Mouse (Mus musculus): ENCODE results near the gene Klc1.

DNA sequence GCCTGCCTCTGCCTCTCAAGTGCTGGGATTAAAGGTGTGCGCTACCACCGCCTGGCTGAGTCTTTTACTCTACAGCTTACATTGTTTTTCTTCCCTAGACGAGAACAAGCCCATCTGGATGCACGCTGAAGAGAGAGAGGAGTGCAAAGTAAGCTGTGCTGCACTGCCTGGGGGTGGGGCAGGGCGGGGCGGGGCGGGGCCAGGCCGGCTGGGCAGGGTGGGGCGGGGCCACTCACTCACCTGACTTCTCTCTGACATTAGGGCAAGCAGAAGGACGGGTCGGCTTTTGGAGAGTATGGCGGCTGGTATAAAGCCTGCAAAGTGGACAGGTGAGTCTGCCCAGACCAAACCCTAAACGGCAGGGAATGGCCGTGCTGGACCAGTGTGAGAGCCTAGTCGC lies 26.5 kb downstream of the Klc1 start:
- TF ChIP-seq ZNF384 (IDR thresholded peaks at IDR 0.05; ENCODE audit: low read depth, low read length) (no peak), CHD2 (IDR thresholded peaks at IDR 0.05; ENCODE audit: low read depth, low read length) (no peak)
